Mouse (Mus musculus): Measurements from ENCODE around the gene Eef1akmt1.

Gene Eef1akmt1

DNA sequence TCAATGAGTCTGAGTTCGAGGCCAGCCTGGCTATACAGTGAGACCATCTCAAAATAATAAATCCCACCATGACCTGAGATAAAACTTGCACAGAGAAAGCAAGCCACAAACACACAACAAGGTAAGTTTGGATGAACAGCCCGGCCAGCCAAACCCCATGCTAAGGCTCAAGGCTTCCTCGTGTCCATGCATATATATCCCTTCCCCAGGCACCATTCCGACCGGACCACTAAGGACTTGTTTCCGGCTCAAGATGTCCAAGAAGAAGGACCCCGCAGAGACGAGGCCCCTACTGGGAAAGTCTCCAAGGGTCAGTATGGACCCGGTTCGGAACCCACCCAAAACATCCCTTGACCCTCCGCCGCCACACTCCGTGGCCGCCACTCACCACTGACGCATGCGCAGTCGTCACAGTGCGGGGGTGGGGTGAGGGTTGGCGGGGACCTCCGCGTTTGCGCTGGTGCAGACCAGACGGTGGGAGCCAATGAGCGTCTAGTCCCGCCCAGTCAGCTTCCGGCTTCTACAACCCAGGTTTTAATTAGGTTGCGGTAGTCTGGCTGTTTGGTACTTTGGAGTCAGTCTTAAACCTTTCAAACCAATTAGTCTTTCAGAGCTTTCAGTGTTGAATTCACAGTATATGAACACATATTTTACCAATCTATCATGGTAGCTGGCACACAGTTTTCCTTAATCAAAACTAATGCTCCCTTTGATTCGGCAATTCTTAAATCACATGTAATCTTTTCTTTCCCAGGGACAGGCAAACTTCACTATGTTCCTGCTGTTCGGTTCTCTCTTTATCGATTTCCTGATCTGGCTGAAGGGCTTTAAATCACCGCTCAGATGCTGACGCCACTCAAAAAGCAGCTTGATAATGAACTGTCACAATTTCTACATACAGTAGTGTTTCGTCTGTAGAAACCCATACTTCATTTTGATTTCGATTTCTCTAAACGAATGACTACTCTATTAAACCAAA is at the start of gene Eef1akmt1:
Gene Eef1akmt1, minus strand, starts transcription at position 458 of the 979 bp plus-strand sequence.
- DNase-seq (ENCODE audit: extremely low spot score, low spot score): peak; percentile 96

- DNase-seq (ENCODE audit: extremely low spot score, low spot score): no peak
These were observed 49.3 kb upstream of the Eef1akmt1 start for GRCm38 (mm10) chr14:57620598-57621236.

DNA sequence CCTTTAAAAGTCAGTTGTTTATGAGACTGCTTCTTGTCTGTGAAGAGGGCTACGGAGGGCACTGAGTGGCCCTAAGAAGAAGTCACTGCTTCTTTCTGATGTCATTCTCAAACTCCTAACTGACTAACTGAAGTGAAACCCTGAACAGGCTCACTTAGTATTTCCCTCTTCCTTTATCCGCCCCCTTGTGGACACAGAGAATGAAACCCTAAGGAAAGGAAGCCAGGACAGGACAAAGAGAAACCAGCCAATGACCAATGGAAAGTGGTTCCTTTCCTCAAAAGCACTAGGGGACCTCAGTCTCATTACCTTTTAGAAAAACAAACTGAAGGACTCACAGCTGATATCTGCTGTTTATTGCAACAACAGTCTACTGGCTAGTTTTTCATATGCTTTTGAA is 48.1 kb upstream of the Eef1akmt1 start:
- DNase-seq (ENCODE audit: extremely low spot score, low spot score): no peak

- DNase-seq (ENCODE audit: extremely low spot score, low spot score): no peak
These were observed 46.3 kb upstream of the Eef1akmt1 start for GRCm38 (mm10) chr14:57617675-57618074.

- DNase-seq (ENCODE audit: extremely low spot score, low spot score): no peak
These were observed 45.0 kb upstream of the Eef1akmt1 start for GRCm38 (mm10) chr14:57616339-57616965.

DNA sequence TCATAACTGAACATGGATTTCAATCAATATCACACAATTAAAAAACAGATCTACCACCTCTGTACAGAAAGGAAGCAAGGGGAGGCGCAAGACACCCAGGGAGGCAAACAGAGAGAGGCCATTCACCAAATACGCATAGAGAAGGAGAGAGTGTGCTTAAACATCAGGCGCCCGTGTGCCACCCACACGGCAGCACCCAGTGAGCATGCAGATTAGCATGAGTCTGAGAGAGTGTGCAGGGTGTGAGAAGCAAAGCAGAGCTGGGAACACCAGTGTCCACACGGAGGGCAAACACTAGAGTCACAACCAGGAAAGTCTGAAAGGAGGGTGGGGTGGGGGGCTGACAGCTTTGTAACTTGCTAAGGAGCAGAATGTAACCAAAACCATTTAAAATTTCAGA is 44.4 kb upstream of the Eef1akmt1 start:
- DNase-seq (ENCODE audit: extremely low spot score, low spot score): no peak

DNA sequence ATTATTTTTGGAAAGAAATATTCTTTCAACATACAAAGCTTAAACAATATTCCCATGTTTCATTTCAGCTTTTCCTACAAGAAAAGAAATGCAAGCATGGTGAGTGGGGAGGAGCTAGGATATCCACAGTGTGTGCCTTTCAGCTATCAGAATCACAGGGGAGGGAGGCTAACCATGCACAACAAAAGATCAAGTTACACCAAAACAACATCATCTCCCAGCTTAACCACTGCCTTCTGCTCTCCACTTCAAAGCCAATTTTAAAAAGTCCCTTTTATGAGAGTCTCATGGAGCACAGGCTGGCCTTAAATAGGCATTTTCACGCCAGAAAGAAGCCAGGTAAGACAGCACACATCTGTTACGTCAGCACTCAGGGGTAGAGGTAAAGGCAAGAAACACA is 39.6 kb upstream of the Eef1akmt1 start:
- DNase-seq (ENCODE audit: extremely low spot score, low spot score): no peak

DNA sequence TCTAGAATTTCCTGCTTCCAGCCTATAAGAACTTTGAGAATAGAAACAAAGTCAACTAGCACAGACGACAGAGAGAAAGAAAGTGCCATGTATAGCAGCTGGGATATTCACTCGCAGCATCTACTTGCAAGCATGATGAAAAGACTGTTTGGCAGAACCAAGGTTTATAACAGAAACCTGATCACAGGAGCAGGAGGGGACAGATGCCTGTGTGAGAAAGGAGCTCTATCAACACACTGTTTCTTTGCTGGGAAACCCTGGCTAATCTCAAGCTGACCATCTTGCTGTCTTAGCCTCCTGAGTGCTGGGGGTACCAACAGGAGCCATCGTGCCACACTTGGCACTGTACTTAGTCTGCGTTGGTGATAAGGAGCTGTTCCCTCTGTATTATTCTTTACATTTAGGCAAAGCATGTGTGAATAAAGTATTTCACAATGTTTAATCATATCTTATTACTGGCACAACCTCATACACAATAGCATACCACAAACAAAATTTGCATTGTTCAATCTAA is 38.5 kb upstream of the Eef1akmt1 start:
- no peak for DNase-seq (ENCODE audit: extremely low spot score, low spot score)

- no peak for DNase-seq (ENCODE audit: extremely low spot score, low spot score)
These were observed 36.1 kb upstream of the Eef1akmt1 start for GRCm38 (mm10) chr14:57607500-57607899.

GRCm38 (mm10) chr14:57606663-57607365 is 35.4 kb upstream of the Eef1akmt1 start:
- no peak for DNase-seq (ENCODE audit: extremely low spot score, low spot score)

DNA sequence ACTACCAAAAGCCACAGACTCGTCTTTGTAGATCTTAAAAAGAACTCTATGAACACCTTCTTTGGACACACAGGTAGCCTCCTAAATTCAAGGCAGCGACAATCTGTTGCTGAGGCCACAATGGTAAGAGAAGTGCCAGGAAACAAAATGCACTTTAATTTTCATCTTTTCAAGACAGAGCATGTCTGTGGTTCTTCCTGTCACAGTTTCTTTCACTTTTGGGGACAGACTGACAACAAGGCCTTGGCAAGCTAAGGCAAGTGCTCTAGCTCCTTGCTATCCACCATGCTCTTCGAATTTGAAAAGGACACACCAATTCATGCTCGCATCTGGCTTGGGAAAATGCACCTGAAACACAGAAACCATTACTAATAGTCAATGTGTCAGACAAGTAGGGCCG is 21.9 kb upstream of the Eef1akmt1 start:
- no peak for DNase-seq (ENCODE audit: extremely low spot score, low spot score)

DNA sequence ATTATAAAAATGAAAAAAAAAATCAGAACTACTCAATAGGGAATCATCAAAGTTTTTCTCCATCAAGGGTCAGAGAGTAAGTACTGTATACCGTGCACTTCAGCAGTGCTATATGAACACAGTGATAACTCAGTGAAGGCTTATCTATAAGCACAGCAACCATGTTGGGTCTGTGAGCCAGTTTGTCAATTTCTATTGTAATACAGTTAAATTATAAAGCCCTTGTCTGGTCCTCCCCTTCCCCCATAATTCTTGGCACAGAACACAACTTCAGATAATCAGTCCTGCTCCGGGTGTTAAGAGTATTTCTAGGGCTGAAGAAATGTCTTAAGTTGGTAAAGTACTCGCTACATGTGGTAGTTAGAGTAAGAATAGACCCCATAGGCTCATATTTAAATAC is 20.4 kb upstream of the Eef1akmt1 start:
- DNase-seq (ENCODE audit: extremely low spot score, low spot score): no peak

DNA sequence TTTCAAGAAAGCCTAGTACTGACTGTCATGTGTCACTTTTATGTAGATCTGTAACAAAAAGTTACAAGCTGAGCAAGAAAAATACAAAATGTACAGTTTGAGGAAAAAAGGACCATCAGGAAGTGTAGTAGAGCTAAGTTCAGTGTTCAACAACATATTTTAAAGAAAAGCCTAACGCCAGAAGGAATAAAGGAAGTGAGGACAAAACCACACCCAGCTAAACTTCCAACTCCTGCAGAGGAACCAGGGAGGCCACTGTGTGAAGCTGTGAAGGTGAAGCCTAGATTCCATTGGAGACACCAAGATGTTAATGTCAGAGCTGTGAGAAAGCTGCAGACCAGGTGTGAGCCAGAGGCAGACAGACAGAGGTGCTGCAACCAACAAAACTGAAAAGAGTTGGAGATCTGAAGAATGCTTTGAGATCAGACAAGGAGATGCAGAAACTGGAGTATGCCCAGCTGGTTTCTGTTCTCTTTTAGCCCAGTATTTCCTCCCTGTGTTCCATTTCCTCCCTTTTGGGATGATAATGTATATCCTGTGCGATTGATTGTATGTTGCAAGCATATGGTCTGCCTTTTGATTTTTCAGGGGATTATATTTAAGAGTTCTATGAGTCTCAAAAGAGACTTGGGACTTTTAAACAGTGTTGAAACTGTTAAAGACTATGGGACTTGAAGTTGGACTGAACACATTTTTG is 5.1 kb upstream of the Eef1akmt1 start:
- DNase-seq (ENCODE audit: extremely low spot score, low spot score): no peak

GRCm38 (mm10) chr14:57574792-57575587 is 3.6 kb upstream of the Eef1akmt1 start:
- DNase-seq (ENCODE audit: extremely low spot score, low spot score): no peak

DNA sequence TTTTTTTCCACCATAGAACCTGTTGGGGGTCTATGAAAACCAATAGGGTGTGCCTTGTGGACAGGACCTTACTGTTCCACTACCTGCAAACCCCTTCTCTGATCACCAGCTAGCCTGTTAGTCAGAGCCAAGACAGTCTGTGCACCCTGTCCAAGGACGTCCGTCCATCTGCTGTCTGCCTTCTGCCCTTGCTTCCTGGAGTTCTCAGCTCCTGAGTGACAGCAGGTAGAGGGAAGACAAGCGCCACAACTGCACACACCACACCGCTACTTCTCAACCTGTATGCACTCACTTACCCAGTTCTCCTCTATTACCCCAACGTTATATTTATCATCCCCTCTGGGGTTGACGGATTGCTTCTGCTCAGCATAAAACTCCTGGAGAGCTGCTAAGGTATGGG is 5.8 kb downstream of the Eef1akmt1 start:
- DNase-seq (ENCODE audit: extremely low spot score, low spot score): no peak

GRCm38 (mm10) chr14:57556922-57557321 is 14.5 kb downstream of the Eef1akmt1 start:
- DNase-seq (ENCODE audit: extremely low spot score, low spot score): no peak

DNA sequence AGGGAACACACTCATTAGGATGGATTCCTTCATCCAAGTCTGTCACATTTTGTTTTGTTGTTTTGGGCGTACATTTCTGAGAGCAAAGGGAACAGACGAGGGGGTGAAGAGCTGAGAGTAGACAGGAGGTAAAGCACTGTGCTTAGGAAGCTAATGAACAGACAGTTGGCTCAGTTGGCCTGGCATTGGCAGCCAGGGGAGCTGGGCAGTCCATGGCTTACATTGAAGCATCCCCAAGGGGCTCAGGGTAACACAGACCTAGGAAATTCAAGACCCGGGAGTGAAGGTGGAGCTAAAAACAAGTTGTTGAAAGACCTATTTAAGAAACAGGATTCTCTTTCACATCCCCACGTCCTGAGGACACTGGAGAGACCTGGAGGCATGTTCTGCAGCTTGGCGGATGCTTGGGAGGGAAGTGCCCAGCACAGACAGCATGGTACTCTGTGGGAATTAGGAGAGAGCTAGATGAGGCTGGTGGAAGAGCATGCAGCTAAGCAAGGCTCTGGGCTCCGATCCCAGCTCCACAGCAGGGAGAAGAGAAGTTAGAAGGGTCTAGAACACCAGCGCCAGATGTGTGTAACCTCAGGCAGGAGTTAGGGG is 15.8 kb downstream of the Eef1akmt1 start:
- no peak for DNase-seq (ENCODE audit: extremely low spot score, low spot score)

DNA sequence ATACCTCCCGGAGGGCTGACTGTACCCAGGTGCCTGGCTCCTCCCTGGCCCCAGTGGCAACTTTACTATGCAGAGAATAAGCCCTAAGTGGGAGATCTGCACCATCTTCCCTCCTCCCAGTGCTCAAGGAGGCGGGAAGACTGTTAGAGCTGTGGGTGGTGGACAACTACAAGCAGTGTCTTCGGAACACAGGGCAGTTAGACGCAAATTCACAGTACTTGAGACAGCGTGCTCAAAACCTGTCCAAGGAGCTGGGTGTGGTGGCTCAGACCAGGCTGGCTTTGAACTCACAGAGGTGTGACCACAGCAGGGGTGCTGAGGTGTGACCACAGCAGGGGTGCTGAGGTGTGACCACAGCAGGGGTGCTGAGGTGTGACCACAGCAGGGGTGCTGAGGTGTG is 17.0 kb downstream of the Eef1akmt1 start:
- no peak for DNase-seq (ENCODE audit: extremely low spot score, low spot score)

DNA sequence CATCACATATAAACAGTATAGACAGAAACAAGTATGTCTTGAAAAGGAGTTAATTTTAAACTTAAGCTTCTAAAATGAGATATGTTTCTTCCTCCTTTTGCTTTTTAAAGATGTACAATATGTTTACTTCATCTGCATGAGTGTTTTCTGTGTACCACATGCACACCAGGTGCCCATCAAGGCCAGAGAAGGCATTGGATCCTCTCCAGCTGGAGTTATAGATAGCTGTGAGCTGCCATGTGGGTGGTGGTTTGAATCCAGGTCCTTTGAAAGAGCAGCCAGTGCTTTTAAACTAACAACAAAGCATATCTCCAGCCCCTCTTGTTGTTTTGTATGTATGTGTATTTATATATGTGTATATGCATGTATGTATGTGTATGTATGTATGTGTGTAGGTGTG is 18.5 kb downstream of the Eef1akmt1 start:
- no peak for DNase-seq (ENCODE audit: extremely low spot score, low spot score)

Data from neural tube, embryonic 10.5 days (tissue).